Mouse (Mus musculus): ENCODE measurements around the gene Ptpn3. TPM values are rescaled to one million over a fixed set of nuclear protein-coding genes. Genes with fewer than 3 reads are reported as not detected.

Gene Ptpn3
- total and polyA plus RNA-seq, 3 experiments: 4.7 to 8.4 TPM; not detected in 1

DNA sequence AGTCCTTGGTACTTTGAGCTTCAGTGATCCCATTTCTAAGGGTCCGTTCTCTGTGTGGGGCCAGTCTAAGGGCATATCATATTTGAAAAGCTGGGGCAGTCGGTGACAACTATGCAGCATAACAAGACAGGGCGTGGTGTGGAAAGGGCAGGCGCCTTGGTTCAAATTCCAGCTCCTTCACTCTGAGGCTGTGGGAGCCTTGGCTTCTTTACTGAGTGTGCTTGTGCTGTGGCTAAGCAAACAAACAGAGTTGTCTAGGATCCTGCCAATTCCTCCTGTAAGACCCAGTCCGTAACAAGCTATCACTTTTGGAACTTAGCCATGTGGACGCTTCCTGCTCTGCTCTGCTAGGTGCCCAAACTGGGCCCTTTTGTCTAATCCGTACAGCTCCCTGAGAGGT, 61.5 kb downstream of the Ptpn3 start:
- DNase-seq (ENCODE audit: low read depth, low spot score): no peak

DNA sequence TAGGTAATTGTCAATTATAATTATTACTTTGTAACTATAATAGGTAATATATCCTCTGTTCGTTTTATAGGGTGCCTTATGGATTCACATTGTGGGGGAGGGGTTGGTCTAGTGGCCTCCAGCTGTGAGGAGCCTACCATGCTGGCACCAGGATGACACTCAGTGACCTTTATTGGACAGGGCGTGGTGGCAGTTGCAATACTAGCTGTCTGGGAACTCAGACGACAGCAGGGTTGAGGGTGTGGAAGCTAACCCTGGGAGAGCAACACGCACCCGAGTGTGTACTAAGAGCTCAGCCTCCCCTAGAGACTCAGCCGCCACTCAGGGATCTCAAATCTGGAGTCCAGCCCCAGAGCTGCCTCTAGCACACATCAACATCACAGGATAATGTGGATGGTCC, 62.5 kb downstream of the Ptpn3 start:
- H3K27me3 ChIP-seq (ENCODE audit: control insufficient read depth in 1 of 2, insufficient read depth in 2 of 2, low read length in 2 of 2): no peaks in the 10 kb centered on the region
- DNase-seq (ENCODE audit: low read depth, low spot score): no peak
- no peak overlapping the region for H3K4me3 ChIP-seq (ENCODE audit: control insufficient read depth in 1 of 2, insufficient read depth in 1 of 2, low read depth in 2 of 2, low read length in 2 of 2)
- no peaks in the 10 kb centered on the region for H3K9me3 ChIP-seq (replicated peaks; ENCODE audit: insufficient read depth, low read length)
- H3K9ac ChIP-seq (ENCODE audit: control insufficient read depth, low read depth, low read length, poor library complexity, severe bottlenecking): no peak overlapping the region
- peaks cover 0 to 2% of the 10 kb centered on the region in 2 experiments; a peak in 1 of 4 replicates for H3K36me3 ChIP-seq (ENCODE audit: control insufficient read depth in 1 of 2, insufficient read depth in 2 of 2, low read length in 2 of 2)
- H3K4me1 ChIP-seq (ENCODE audit: control insufficient read depth in 1 of 2, insufficient read depth in 2 of 2, low read length in 2 of 2): peaks cover 0 to 2% of the 10 kb centered on the region in 2 experiments; a peak in 1 of 4 replicates
- TF ChIP-seq POLR2AphosphoS5 (IDR thresholded peaks at IDR 0.05; ENCODE audit: borderline replicate concordance, low read depth, low read length) (no peak), RAD21 (IDR thresholded peaks at IDR 0.05; ENCODE audit: low read depth, low read length) (no peak), MYB (IDR thresholded peaks at IDR 0.05; ENCODE audit: low read depth, low read length) (no peak), HCFC1 (IDR thresholded peaks at IDR 0.05; ENCODE audit: low read depth, low read length) (no peak), ETS1 (IDR thresholded peaks at IDR 0.05; ENCODE audit: low read depth, low read length) (no peak), NRF1 (IDR thresholded peaks at IDR 0.05; ENCODE audit: insufficient read depth, low read depth, low read length, poor library complexity, severe bottlenecking) (no peak), KAT2A (conservative IDR thresholded peaks at IDR 0.05; ENCODE audit: low read depth, low read length) (no peak), ZC3H11A (IDR thresholded peaks at IDR 0.05; ENCODE audit: low read depth, low read length) (no peak), JUND (IDR thresholded peaks at IDR 0.05; ENCODE audit: low read depth, low read length) (no peak), E2F4 (IDR thresholded peaks at IDR 0.05; ENCODE audit: borderline replicate concordance, low read depth, low read length) (no peak), CHD2 (IDR thresholded peaks at IDR 0.05; ENCODE audit: low read length) (no peak), GABPA (IDR thresholded peaks at IDR 0.05; ENCODE audit: low read depth, low read length) (no peak), MXI1 (IDR thresholded peaks at IDR 0.05; ENCODE audit: low read depth, low read length) (no peak), ZNF384 (IDR thresholded peaks at IDR 0.05; ENCODE audit: low read depth, low read length) (no peak), ELF1 (IDR thresholded peaks at IDR 0.05; ENCODE audit: low read depth, low read length) (no peak), TCF12 (IDR thresholded peaks at IDR 0.05; ENCODE audit: low read depth, low read length) (no peak)
- no peaks in the 10 kb centered on the region for H3K79me2 ChIP-seq (ENCODE audit: control insufficient read depth, insufficient read depth, low read length, poor library complexity)
- H3K27ac ChIP-seq (ENCODE audit: control insufficient read depth, low read depth, low read length): no peak overlapping the region

More for the DNA sequence above, 61.5 kb downstream of the Ptpn3 start:
- H3K79me2 ChIP-seq (ENCODE audit: control insufficient read depth, insufficient read depth, low read length, poor library complexity): no peaks in the 10 kb centered on the region
- H3K9ac ChIP-seq (ENCODE audit: control insufficient read depth, low read depth, low read length, poor library complexity, severe bottlenecking): no peak overlapping the region
- H3K9me3 ChIP-seq (replicated peaks; ENCODE audit: insufficient read depth, low read length): no peaks in the 10 kb centered on the region
- H3K4me1 ChIP-seq (ENCODE audit: control insufficient read depth in 1 of 2, insufficient read depth in 2 of 2, low read length in 2 of 2): peaks cover 0 to 2% of the 10 kb centered on the region in 2 experiments; a peak in 1 of 4 replicates
- no peak overlapping the region for H3K27ac ChIP-seq (ENCODE audit: control insufficient read depth, low read depth, low read length)
- H3K27me3 ChIP-seq (ENCODE audit: control insufficient read depth in 1 of 2, insufficient read depth in 2 of 2, low read length in 2 of 2): no peaks in the 10 kb centered on the region
- H3K36me3 ChIP-seq (ENCODE audit: control insufficient read depth in 1 of 2, insufficient read depth in 2 of 2, low read length in 2 of 2): peaks cover 0 to 2% of the 10 kb centered on the region in 2 experiments; a peak in 1 of 4 replicates
- H3K4me3 ChIP-seq (ENCODE audit: control insufficient read depth in 1 of 2, insufficient read depth in 1 of 2, low read depth in 2 of 2, low read length in 2 of 2): no peak overlapping the region
- TF ChIP-seq RCOR1 (IDR thresholded peaks at IDR 0.05; ENCODE audit: low read depth, low read length): no peak
- TF ChIP-seq SMC3 (IDR thresholded peaks at IDR 0.05; ENCODE audit: low read depth, low read length): no peak
